Mouse (Mus musculus) stomach, embryonic 16.5 days (tissue): ENCODE results near the gene Gm2663. TPM values are rescaled to one million over a fixed set of nuclear protein-coding genes. Genes with fewer than 3 reads are reported as not detected.

Experiments
- polyA plus RNA-seq: library from polyadenylated mRNA; unstranded; fragments of >200 nt; fragmentation: Nextera tagmentation; extraction: Ambion mirVana; gene quantifications from 2 replicates; pipeline ENCODE4 v1.2.1, GENCODE M21; 2015

The Gm2663 gene
- polyA plus RNA-seq, 1 experiment from 2014 or later = 0.45 TPM

Other genes with a start within 250 kb of the Gm2663 start
- not detected in 2 replicates for gene Moxd2, start 112.0 kb downstream of the Gm2663 start, polyA plus RNA-seq
- not detected in 2 replicates for gene Prss58, start 99.1 kb downstream of the Gm2663 start, polyA plus RNA-seq
- gene 1700074P13Rik, start 58.9 kb downstream of the Gm2663 start, polyA plus RNA-seq = not detected in 2 replicates
- gene Gm4744, start 47.6 kb downstream of the Gm2663 start, polyA plus RNA-seq = not detected in 2 replicates
- 0.84 TPM in 1 of 2 replicates, not detected in the other for gene 1810009J06Rik, start 34.7 kb downstream of the Gm2663 start, polyA plus RNA-seq
- gene 2210010C04Rik, start 36.0 kb upstream of the Gm2663 start, polyA plus RNA-seq = 6.5 and 7.0 TPM in 2 replicates